Mouse (Mus musculus) olfactory bulb, adult 2 months (tissue): ENCODE measurements at regions not wholly inside any gene's neighbourhood (a gene's known extent, or its start where the extent isn't known, plus 50 kb on each side); places are given as distances from the start of the nearest gene placed in this dataset.

ENCODE experiments used
- H3K27ac ChIP-seq: fragments of 200-500 bp; 2 replicates; pipeline ENCODE4 v1.5.1; 2012; ENCODE audit warnings: low read depth, low read length; ENCODE audit not compliant: insufficient read depth
- H3K4me1 ChIP-seq: fragments of 200-500 bp; 2 replicates; pipeline ENCODE4 v1.6.1; 2012; ENCODE audit warnings: low read length; ENCODE audit not compliant: control insufficient read depth, insufficient read depth
- H3K4me3 ChIP-seq: fragments of 200-500 bp; 2 replicates; pipeline ENCODE4 v1.5.1; 2012; ENCODE audit warnings: mild to moderate bottlenecking, low read depth, low read length, moderate library complexity; ENCODE audit not compliant: insufficient read depth
- CTCF ChIP-seq: fragments of 200-500 bp; IDR thresholded peaks from 2 replicates; pipeline ENCODE4 v1.5.1; 2012; ENCODE audit warnings: low read depth, mild to moderate bottlenecking, low read length, moderate library complexity; ENCODE audit not compliant: insufficient read depth
- POLR2A ChIP-seq: fragments of 200-500 bp; IDR thresholded peaks from 2 replicates; pipeline ENCODE4 v1.6.1; 2012; ENCODE audit warnings: mild to moderate bottlenecking, low read depth, low read length, moderate library complexity; ENCODE audit not compliant: insufficient read depth
- WGBS: fragments of 180-500 bp; shearing (Covaris S2); methylation state at CpG from one replicate; pipeline ENCODE4 v1.1.7; 2018; 5-methylcytosine and 5-hydroxymethylcytosine counted together

GRCm38 (mm10) chr10:17102065-17102464 is 621.0 kb upstream of the Cited2 start:
- Histone ChIP-seq H3K4me1 (no peaks in the 10 kb centered on the region), H3K4me3 (no peak overlapping the region), H3K27ac (no peak overlapping the region)
- WGBS = 63% methylated on average over 1 of the region's 1 CpGs
- TF ChIP-seq POLR2A (no peak), CTCF (no peak)

- no peak overlapping the region for H3K27ac ChIP-seq
- no peak for TF ChIP-seq POLR2A
- TF ChIP-seq CTCF = no peak
- H3K4me3 ChIP-seq = no peak overlapping the region
- no peaks in the 10 kb centered on the region for H3K4me1 ChIP-seq
- WGBS = 89% methylated on average over 2 of the region's 2 CpGs
Observed at GRCm38 (mm10) chr10:17103416-17103815, 619.6 kb upstream of the Cited2 start.

DNA sequence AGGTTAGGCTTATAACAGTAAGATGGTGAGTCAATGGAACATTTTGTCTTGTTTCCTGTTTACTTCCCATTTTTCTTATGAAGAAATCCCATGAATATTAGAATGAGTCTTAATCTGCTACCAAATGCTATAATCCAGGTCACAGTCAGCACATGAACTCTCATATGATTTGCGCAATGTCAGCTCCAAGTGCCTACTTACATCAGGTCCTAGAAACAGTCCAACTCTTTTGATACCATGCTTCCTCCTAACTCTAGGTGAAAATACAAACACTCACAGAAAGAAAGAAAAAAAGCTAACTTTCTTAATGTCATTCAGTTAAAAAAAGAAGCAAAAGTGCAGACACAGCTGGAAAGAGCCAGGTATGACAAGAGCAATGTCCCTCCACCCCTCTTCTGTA is 616.2 kb upstream of the Cited2 start:
- WGBS = 100% methylated on average over 1 of the region's 1 CpGs
- Histone ChIP-seq H3K27ac (no peak overlapping the region), H3K4me3 (no peak overlapping the region), H3K4me1 (no peaks in the 10 kb centered on the region)
- no peak for TF ChIP-seq POLR2A
- no peak for TF ChIP-seq CTCF

DNA sequence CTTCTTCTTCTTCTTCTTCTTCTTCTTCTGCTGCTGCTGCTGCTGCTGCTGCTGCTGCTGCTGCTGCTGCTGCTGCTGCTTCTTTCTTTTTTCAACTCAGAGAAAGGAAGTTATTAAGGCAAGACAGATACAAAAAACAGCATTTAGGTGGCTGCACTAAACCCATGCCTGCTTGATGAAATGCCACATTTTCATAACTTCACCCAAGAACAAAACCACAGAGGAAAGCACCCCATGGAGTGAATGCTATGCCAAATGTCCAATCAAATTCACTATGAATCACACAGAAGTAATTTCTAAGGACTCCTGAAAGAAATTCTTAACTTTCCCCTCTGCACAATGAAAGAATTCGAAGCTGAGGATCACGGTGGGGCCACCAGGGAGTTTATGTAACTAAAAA is 611.9 kb upstream of the Cited2 start:
- TF ChIP-seq CTCF = no peak
- no peak for TF ChIP-seq POLR2A
- Histone ChIP-seq H3K4me3 (no peak overlapping the region), H3K4me1 (no peaks in the 10 kb centered on the region), H3K27ac (no peak overlapping the region)
- WGBS = 85% methylated on average over 2 of the region's 2 CpGs

GRCm38 (mm10) chr10:17114805-17115204 is 608.2 kb upstream of the Cited2 start:
- WGBS = 96% methylated on average over 4 of the region's 4 CpGs
- no peak overlapping the region for H3K27ac ChIP-seq
- H3K4me3 ChIP-seq = no peak overlapping the region
- H3K4me1 ChIP-seq = no peaks in the 10 kb centered on the region
- TF ChIP-seq POLR2A = no peak

DNA sequence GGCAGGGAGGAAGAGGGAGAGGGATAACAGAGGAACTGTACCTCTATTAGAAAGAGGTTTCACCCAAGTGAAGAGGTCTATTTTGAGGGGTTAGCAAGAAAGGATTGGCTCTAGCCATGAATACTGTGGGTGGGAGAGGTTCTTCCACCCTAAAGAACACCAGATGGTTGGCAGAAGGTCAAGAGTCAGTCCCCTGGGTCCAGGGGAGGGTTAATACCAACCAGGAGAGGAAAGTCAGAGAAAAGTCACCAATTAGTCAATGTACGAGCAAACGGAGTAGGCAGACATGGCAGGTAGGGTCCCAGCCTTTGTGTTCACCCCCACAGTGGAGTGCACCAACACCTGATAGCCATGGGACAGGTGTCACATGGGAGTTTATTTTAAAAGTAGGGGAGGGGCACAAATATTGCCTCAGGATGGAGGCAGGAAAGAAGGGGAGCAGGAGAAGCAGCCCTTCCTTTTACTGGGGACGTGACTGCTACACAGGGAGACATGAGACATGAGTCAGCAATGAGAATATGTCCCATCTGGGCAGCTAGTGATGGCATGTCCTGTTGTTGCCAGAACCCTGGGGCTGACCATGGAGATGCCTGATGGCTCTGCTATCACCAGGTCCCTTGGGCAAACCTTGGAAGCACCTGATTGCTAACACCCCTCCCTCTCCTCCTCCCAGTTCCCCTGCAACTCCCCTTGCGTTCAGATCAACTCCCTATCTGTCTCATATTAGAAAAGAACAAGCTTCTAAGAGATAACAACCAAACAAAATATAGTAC is 593.4 kb upstream of the Cited2 start:
- Histone ChIP-seq H3K27ac (no peak overlapping the region), H3K4me3 (no peak overlapping the region), H3K4me1 (no peaks in the 10 kb centered on the region)
- 95% methylated on average over 4 of the region's 4 CpGs for WGBS
- no peak for TF ChIP-seq CTCF
- no peak for TF ChIP-seq POLR2A

DNA sequence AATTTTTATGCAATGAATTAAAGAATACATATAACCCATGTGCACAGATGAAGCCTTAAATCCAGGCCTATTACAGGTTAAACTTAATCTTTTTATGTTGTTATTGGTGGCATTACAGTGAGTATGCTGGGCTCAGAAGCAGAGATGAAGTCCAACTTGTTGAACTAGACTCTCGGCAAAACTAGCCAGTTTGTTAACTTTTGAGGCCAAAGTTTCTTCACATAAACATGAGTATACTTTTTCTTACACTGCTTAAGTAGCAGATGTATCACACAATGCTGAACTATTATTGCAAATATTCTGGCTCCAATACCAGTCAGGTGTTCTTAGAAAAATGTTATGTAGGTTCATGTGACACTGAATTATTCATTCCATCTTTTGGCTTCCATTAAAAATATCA is 592.4 kb upstream of the Cited2 start:
- WGBS = 91% methylated on average over 1 of the region's 1 CpGs
- no peak overlapping the region for H3K4me3 ChIP-seq

GRCm38 (mm10) chr10:17131763-17132162 is 591.3 kb upstream of the Cited2 start:
- Histone ChIP-seq H3K27ac (no peak overlapping the region), H3K4me3 (no peak overlapping the region), H3K4me1 (no peaks in the 10 kb centered on the region)
- TF ChIP-seq POLR2A = no peak
- no peak for TF ChIP-seq CTCF
- 27% methylated on average over 4 of the region's 4 CpGs for WGBS

More for the DNA sequence above, 592.4 kb upstream of the Cited2 start:
- Histone ChIP-seq H3K27ac (no peak overlapping the region), H3K4me1 (no peaks in the 10 kb centered on the region)
- TF ChIP-seq CTCF (no peak), POLR2A (no peak)

DNA sequence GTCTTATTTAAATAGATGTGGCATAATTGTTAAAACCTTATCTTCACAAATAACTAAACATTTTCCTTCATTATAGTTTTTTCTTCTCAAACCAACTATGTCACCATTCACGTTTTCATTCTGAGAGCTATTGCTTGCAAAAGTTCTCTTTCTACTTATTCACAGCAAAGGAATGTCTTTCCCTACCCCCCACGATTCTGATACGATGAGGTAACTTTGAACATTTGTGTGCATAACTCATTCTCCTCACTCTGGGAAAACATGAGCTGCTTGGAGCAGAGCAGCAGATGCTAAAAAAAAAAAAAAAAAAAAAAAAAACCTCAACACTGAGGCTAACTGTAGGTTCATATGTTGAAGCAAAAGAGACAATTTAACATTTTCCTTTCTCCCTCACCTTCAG is 547.6 kb upstream of the Cited2 start:
- no peaks in the 10 kb centered on the region for H3K4me1 ChIP-seq
- TF ChIP-seq CTCF = no peak
- WGBS = 59% methylated on average over 3 of the region's 3 CpGs
- no peak overlapping the region for H3K4me3 ChIP-seq
- no peak overlapping the region for H3K27ac ChIP-seq

- TF ChIP-seq CTCF = no peak
- no peak for TF ChIP-seq POLR2A
- no peak overlapping the region for H3K4me3 ChIP-seq
- WGBS = 78% methylated on average over 1 of the region's 1 CpGs
- H3K27ac ChIP-seq = no peak overlapping the region
- no peaks in the 10 kb centered on the region for H3K4me1 ChIP-seq
Observed at GRCm38 (mm10) chr10:17177054-17177453, 546.0 kb upstream of the Cited2 start.
